Mouse (Mus musculus): ENCODE data around the gene Nudt14. TPM values are rescaled to one million over a fixed set of nuclear protein-coding genes. Genes with fewer than 3 reads are reported as not detected.

The Nudt14 gene
- polyA plus RNA-seq (2017; shearing (Covaris generic)), result 43.2 TPM

DNA sequence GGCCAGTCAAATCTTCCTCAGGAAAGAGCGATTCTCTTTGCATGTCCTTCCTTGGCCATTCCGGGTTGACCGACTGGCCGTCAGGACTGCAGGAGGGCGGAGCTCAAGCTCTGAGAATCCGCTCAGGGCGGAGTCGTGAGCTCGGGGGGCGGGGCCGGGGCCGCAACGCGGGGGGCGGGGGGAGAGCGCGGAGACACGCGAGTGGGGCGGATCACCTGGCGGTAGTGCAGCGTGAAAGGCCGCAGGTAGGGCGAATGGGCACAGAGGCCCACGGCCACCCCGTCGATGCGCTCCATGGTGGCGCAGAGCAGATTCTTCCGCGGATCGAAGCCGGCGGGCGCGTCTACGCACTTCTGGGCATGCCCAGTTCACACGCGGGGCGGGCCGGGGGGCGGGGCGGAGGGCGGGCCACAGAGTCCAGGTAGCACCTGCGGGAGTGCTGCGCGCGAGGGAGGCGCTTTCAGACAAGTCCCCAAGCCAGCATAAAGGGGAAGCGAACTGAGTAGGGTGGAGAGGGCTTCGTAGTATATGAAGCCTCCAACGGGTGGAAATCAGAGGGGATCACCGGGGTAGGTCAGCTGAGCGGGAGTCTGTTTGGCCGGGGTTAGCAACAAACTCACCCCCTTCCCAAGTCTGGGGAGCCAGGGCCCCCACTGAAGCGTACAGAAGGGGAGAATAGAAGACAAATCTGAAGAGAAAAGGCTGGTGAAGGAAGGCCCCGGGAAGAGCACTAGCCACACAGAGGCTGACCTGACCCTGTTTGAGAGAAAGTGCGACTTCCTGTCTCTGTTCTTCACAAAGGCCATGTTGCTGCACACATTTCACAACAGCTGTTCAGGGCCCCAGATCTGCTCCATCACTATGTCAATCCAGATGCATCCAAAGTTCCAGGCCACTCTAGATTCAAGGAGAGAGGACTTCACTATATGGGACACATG is at the start of gene Nudt14:
Gene Nudt14 (minus strand): TSS at position 349 of the 938 bp plus-strand sequence.

DNA sequence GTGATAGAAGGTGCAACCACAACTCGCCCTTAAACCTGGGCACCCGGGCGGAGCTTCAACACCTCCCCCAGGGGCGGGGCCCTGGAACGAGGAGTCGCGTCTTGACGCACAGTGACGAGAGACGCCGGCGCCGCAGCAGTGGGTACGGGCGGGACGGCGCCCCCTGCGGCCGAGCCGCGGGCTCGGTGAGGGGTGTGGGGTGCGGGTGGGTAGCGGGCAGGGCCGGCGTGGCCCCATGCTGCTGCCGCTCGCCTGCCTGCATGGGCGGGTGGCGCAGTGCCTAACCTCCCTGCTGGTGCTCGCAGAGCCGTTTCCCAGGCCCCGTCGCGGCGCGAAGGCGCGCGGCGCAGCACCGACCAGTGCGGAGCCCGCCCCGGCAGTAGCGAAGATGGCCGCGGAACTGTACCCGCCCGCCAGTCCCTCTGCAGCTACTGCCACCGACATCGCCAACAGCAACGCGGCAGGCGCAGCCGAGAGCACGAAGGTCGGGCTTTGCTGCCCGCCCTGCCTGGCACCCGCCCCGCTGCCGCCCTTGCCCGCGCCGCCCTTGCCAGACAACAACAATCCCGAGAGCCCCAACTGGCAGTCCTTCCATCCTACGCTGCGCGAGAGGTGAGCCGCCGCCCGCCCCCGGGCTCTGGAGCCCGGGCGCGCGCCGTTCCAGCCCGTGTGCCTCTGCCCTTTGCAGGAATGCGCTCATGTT is 34.6 kb upstream of the Nudt14 start, which contains the start of gene Btbd6:
Gene Btbd6 (plus strand): TSS at position 112 of the 703 bp plus-strand sequence.

DNA sequence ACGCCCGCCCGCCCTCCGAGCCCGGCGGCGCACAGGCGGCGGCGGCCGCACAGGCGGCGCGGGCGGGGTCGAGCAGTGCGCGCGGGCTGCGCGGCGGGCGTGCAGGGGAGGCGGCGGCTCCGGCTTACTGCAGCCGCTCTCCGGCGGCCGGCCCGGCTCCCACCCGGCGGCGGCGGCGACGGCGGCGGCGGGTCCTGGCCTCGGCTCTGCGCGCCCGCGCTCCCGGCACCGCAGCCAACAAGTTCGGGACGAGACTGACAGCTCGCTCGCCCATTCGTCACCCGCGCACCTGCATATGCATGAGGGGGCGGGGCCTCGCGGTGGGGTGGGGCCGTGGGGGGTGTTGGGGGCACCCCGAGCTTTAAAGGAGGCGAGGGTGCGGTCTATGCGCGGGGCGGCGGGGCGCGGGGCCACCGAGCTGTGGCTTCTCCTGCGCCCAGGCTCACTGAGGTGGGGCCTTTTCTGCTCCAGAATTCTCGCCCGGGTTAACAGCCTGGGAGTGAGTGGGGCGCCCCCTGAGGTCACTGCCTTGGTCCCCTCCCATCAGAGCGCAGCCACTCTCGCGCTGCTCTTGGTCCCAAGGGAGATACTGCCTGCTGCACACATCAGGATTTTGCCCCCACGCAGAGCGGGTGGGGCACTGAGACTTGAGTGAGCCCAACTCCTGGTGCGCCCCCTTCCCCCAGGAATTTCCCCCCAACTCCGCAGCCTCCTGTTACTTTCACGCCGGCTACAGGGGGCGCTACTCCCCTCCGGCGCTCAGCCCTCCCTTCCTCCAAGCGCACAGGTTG is 12.2 kb downstream of the Nudt14 start, which contains the start of gene Jag2:
Gene Jag2 (minus strand): TSS at position 215 of the 791 bp plus-strand sequence.

Other genes starting within 250 kb of the Nudt14 start
- gene Cep170b, start 221.7 kb downstream of the Nudt14 start, polyA plus RNA-seq (2017; shearing (Covaris generic)), result 9.9 TPM
- gene Pld4, start 181.5 kb downstream of the Nudt14 start, polyA plus RNA-seq (2017; shearing (Covaris generic)), result not detected
- gene Ahnak2, start 139.5 kb downstream of the Nudt14 start, polyA plus RNA-seq (2017; shearing (Covaris generic)), result not detected
- gene Clba1, start 133.2 kb downstream of the Nudt14 start, polyA plus RNA-seq (2017; shearing (Covaris generic)), result not detected
- 44.3 TPM for gene Cdca4, start 112.7 kb downstream of the Nudt14 start, polyA plus RNA-seq (2017; shearing (Covaris generic))
- gene Gpr132, start 73.9 kb downstream of the Nudt14 start, polyA plus RNA-seq (2017; shearing (Covaris generic)), result 266 TPM
- 2.6 TPM for gene Jag2, start 12.3 kb downstream of the Nudt14 start, polyA plus RNA-seq (2017; shearing (Covaris generic))
- gene Btbd6, start 34.4 kb upstream of the Nudt14 start, polyA plus RNA-seq (2017; shearing (Covaris generic)), result 85.5 TPM
- gene Brf1, start 58.6 kb upstream of the Nudt14 start, polyA plus RNA-seq (2017; shearing (Covaris generic)), result 274 TPM
- 44.0 TPM for gene Pacs2, start 72.4 kb upstream of the Nudt14 start, polyA plus RNA-seq (2017; shearing (Covaris generic))
- not detected for gene Tex22, start 132.4 kb upstream of the Nudt14 start, polyA plus RNA-seq (2017; shearing (Covaris generic))
- gene Mta1, start 156.2 kb upstream of the Nudt14 start, polyA plus RNA-seq (2017; shearing (Covaris generic)), result 47.9 TPM
- gene Crip2, start 198.1 kb upstream of the Nudt14 start, polyA plus RNA-seq (2017; shearing (Covaris generic)), result 5.3 TPM
- gene Crip1, start 204.2 kb upstream of the Nudt14 start, polyA plus RNA-seq (2017; shearing (Covaris generic)), result 726 TPM
- gene Tedc1, start 214.3 kb upstream of the Nudt14 start, polyA plus RNA-seq (2017; shearing (Covaris generic)), result 8.6 TPM
- not detected for gene Tmem121, start 243.8 kb upstream of the Nudt14 start, polyA plus RNA-seq (2017; shearing (Covaris generic))